Mouse (Mus musculus): ENCODE data around the gene Zc3h12d. TPM values are rescaled to one million over a fixed set of nuclear protein-coding genes. Genes with fewer than 3 reads are reported as not detected.
A peak's percentile ranks its signal among the peaks of the same experiment; 100 is the strongest.

The Zc3h12d gene
- polyA plus RNA-seq, 1 experiment from 2014 or later: 0.12 TPM

DNA sequence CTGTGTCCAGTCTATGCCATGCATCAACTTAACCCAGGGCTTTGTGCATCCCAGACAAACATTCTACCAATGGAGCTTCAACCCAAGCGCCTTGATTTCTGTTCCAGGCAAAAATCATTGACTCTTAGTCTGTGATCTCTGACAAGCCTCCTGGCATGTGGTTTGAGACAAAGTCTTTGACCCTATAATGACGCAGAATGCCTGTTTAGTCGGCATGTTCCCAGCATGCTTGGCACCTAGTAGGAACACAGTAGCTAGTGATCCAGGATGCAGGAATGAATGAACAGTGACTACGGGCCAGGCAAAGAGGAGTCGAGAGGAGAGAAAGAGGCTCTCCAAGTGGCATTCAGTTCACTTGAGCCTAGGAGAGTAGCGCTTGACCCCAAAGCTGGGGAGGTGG, 31.1 kb downstream of the Zc3h12d start:
- Histone ChIP-seq H3K9me3 (ENCODE audit: control insufficient read depth, low read length) (no peaks in the 10 kb centered on the region), H3K9ac (ENCODE audit: low read length) (no peak overlapping the region), H3K4me3 (ENCODE audit: low read depth, low read length) (no peak overlapping the region), H3K4me2 (ENCODE audit: low read depth) (no peak overlapping the region), H3K27me3 (ENCODE audit: control insufficient read depth, insufficient read depth, low read length) (peaks cover 14% of the 10 kb centered on the region), H3K36me3 (ENCODE audit: control insufficient read depth, insufficient read depth, low read length) (no peaks in the 10 kb centered on the region), H3K27ac (ENCODE audit: low read depth, low read length) (no peak overlapping the region), H3K4me1 (ENCODE audit: control insufficient read depth, insufficient read depth, low read length) (0 out of 2 replicates have a peak, but pooled peaks cover 5% of the 10 kb centered on the region)
- ATAC-seq (ENCODE audit: insufficient read depth, low FRiP score, low TSS enrichment) (no peak), DNase-seq (ENCODE audit: low spot score) (no peak)
- 95% methylated on average over 6 of the region's 6 CpGs for WGBS

DNA sequence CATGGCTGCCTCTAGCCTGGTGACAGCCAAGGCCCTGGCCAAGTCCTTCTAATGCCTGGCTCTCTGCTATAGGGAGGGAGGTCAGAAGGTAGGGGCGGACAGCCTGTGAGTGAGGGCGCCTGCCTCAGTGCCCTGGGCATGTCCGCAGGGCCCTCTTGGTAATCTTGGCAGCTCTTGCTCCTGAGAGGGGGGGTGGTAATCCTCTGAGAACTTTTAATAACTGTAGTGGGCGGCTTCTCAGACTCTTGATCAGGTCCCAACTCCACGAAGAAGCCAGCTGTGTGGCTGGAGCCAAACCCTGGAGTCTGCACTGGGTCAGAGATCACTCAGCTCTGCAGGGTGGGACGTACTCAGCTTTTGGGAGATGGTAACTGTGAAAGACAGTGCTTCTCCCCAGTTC, 31.9 kb downstream of the Zc3h12d start:
- no peaks in the 10 kb centered on the region for H3K9me3 ChIP-seq (ENCODE audit: control insufficient read depth, low read length)
- ATAC-seq (ENCODE audit: insufficient read depth, low FRiP score, low TSS enrichment) (no peak), DNase-seq (ENCODE audit: low spot score) (no peak)
- no peak overlapping the region for H3K27ac ChIP-seq (ENCODE audit: low read depth, low read length)
- no peak overlapping the region for H3K4me2 ChIP-seq (ENCODE audit: low read depth)
- peaks cover 14% of the 10 kb centered on the region for H3K27me3 ChIP-seq (ENCODE audit: control insufficient read depth, insufficient read depth, low read length)
- no peak overlapping the region for H3K4me3 ChIP-seq (ENCODE audit: low read depth, low read length)
- 74% methylated on average over 6 of the region's 6 CpGs for WGBS
- H3K9ac ChIP-seq (ENCODE audit: low read length): no peak overlapping the region
- 0 out of 2 replicates have a peak, but pooled peaks cover 5% of the 10 kb centered on the region for H3K4me1 ChIP-seq (ENCODE audit: control insufficient read depth, insufficient read depth, low read length)
- H3K36me3 ChIP-seq (ENCODE audit: control insufficient read depth, insufficient read depth, low read length): no peaks in the 10 kb centered on the region

DNA sequence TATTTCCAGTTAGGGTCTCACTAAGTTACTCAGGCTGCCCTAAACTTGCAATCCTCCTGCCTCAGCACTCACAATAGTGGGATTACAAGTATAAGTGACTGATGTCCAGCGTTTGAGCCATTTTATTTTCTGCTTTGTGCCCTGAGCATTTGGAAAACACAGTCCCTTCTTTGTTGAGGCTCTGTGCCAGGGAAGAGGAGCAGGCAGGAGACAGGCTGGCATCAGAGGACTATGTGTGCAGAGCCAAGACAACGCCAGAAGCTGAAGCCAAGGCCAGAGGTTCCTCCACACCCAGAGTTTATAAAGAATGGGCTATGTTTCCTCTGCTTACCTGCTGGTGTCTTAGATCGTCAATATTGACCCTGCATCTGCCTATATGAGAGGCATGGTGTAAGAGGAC, 32.5 kb downstream of the Zc3h12d start:
- Histone ChIP-seq H3K27me3 (ENCODE audit: control insufficient read depth, insufficient read depth, low read length) (peaks cover 14% of the 10 kb centered on the region), H3K27ac (ENCODE audit: low read depth, low read length) (no peak overlapping the region), H3K4me2 (ENCODE audit: low read depth) (no peak overlapping the region), H3K36me3 (ENCODE audit: control insufficient read depth, insufficient read depth, low read length) (no peaks in the 10 kb centered on the region), H3K4me1 (ENCODE audit: control insufficient read depth, insufficient read depth, low read length) (0 out of 2 replicates have a peak, but pooled peaks cover 5% of the 10 kb centered on the region), H3K9me3 (ENCODE audit: control insufficient read depth, low read length) (no peaks in the 10 kb centered on the region), H3K4me3 (ENCODE audit: low read depth, low read length) (no peak overlapping the region), H3K9ac (ENCODE audit: low read length) (no peak overlapping the region)
- 81% methylated on average over 3 of the region's 3 CpGs for WGBS
- DNase-seq (ENCODE audit: low spot score) (no peak), ATAC-seq (ENCODE audit: insufficient read depth, low FRiP score, low TSS enrichment) (no peak)

DNA sequence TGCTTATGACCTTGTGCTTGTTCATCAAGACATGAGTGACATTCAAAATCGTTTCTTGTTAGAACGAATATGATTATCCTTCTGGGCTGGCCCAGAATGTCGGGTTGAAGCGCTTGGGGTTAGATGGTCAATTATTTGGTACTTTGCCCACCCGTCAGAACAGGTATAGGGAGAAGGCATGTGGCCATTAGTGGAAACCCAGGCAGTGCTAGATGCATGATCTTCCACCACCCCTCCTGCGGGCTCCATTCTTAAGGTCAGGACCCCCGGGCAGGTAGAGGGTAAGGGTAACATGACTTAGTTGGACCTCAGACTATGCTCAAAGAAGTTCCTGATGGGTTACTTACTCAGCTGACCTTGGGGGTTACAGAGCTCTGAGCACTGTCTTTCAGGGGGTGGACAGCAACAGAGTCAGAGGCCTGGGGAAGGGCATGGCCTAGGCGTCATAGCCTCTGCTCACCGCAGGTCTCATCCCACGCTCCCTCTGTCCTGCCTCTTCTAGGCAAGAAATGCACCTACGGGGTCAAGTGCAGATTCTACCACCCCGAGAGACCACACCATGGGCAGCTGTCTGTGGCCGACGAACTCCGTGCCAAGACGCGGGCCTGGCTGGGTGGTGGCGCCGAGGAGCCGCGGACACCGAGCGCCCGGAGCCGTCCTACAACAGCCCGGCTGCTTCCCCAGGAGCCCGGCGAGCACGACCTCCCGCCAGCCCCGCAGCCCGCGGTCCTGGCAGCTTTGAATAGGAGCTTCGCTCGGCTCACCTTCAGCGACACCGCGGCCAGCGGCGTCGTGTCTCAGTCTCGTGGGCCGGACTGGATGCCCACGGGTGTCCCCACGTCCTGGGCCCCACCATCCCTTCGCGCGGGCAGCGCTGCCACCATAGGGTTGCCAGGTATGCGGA, 34.7 kb downstream of the Zc3h12d start:
- peak; percentile 55; the same call in 1 of the 2 replicates for ATAC-seq (ENCODE audit: insufficient read depth, low FRiP score, low TSS enrichment)
- 19% methylated on average over 50 of the region's 50 CpGs for WGBS

DNA sequence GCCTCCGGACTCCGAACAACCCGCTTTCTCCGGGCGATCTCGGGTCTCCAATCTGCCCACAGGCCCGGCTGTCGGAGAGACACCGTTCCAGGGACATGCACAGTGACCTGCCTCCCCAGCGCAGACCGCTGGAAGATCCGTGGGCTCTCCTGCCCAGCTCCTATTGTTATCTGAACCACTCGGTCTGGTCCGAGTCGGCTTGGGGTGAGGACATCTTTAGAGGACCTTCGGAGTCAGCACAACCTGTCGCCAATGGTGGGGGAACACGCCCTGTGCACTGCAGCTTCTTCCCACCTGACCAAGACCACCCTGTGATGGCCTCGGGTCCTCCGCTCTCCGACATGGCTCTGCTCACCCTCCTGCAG, 35.4 kb downstream of the Zc3h12d start:
- H3K9ac ChIP-seq (ENCODE audit: low read length): peak overlapping the region; percentile 54
- no peak overlapping the region for H3K27ac ChIP-seq (ENCODE audit: low read depth, low read length)
- ATAC-seq (ENCODE audit: insufficient read depth, low FRiP score, low TSS enrichment) (no peak), DNase-seq (ENCODE audit: low spot score) (no peak)
- H3K4me2 ChIP-seq (ENCODE audit: low read depth): peak overlapping the region; percentile 70
- peak overlapping the region; percentile 38 for H3K4me3 ChIP-seq (ENCODE audit: low read depth, low read length)
- H3K36me3 ChIP-seq (ENCODE audit: control insufficient read depth, insufficient read depth, low read length): no peaks in the 10 kb centered on the region
- H3K27me3 ChIP-seq (ENCODE audit: control insufficient read depth, insufficient read depth, low read length): peaks cover 14% of the 10 kb centered on the region
- H3K9me3 ChIP-seq (ENCODE audit: control insufficient read depth, low read length): no peaks in the 10 kb centered on the region
- H3K4me1 ChIP-seq (ENCODE audit: control insufficient read depth, insufficient read depth, low read length): 0 out of 2 replicates have a peak, but pooled peaks cover 5% of the 10 kb centered on the region
- WGBS: 22% methylated on average over 21 of the region's 21 CpGs

More for the DNA sequence above, 34.7 kb downstream of the Zc3h12d start:
- peak overlapping the region; percentile 54 for H3K9ac ChIP-seq (ENCODE audit: low read length)
- H3K4me3 ChIP-seq (ENCODE audit: low read depth, low read length): peak overlapping the region; percentile 38
- H3K4me2 ChIP-seq (ENCODE audit: low read depth): peak overlapping the region; percentile 70
- peak; percentile 59 for DNase-seq (ENCODE audit: low spot score)
- H3K9me3 ChIP-seq (ENCODE audit: control insufficient read depth, low read length): no peaks in the 10 kb centered on the region
- peaks cover 14% of the 10 kb centered on the region for H3K27me3 ChIP-seq (ENCODE audit: control insufficient read depth, insufficient read depth, low read length)
- no peaks in the 10 kb centered on the region for H3K36me3 ChIP-seq (ENCODE audit: control insufficient read depth, insufficient read depth, low read length)
- 0 out of 2 replicates have a peak, but pooled peaks cover 5% of the 10 kb centered on the region for H3K4me1 ChIP-seq (ENCODE audit: control insufficient read depth, insufficient read depth, low read length)
- H3K27ac ChIP-seq (ENCODE audit: low read depth, low read length): no peak overlapping the region

DNA sequence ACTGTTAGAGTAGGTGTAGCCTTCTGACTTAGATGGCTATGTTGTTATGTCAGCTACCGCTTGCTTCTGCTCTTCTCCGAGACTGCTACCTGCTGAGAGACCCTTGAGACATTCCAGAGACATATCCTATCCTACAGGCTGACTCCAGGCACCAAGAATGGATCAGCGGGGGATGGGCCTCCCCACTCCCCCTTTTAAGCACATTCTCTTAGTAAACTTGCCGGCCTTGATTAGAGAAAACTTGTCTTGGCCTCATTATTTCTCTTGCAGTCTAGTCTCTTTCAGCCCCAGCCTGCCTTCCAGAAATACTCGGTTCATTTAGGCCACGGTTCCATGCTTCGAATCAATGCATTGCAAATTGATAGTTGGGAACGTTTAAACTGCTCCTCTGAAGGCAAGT, 37.5 kb downstream of the Zc3h12d start:
- Histone ChIP-seq H3K4me2 (ENCODE audit: low read depth) (no peak overlapping the region), H3K27ac (ENCODE audit: low read depth, low read length) (no peak overlapping the region), H3K27me3 (ENCODE audit: control insufficient read depth, insufficient read depth, low read length) (peaks cover 14% of the 10 kb centered on the region), H3K9me3 (ENCODE audit: control insufficient read depth, low read length) (no peaks in the 10 kb centered on the region), H3K4me1 (ENCODE audit: control insufficient read depth, insufficient read depth, low read length) (0 out of 2 replicates have a peak, but pooled peaks cover 5% of the 10 kb centered on the region), H3K4me3 (ENCODE audit: low read depth, low read length) (no peak overlapping the region), H3K36me3 (ENCODE audit: control insufficient read depth, insufficient read depth, low read length) (no peaks in the 10 kb centered on the region), H3K9ac (ENCODE audit: low read length) (no peak overlapping the region)
- ATAC-seq (ENCODE audit: insufficient read depth, low FRiP score, low TSS enrichment) (no peak), DNase-seq (ENCODE audit: low spot score) (no peak)
- WGBS: 65% methylated on average over 8 of the region's 8 CpGs

DNA sequence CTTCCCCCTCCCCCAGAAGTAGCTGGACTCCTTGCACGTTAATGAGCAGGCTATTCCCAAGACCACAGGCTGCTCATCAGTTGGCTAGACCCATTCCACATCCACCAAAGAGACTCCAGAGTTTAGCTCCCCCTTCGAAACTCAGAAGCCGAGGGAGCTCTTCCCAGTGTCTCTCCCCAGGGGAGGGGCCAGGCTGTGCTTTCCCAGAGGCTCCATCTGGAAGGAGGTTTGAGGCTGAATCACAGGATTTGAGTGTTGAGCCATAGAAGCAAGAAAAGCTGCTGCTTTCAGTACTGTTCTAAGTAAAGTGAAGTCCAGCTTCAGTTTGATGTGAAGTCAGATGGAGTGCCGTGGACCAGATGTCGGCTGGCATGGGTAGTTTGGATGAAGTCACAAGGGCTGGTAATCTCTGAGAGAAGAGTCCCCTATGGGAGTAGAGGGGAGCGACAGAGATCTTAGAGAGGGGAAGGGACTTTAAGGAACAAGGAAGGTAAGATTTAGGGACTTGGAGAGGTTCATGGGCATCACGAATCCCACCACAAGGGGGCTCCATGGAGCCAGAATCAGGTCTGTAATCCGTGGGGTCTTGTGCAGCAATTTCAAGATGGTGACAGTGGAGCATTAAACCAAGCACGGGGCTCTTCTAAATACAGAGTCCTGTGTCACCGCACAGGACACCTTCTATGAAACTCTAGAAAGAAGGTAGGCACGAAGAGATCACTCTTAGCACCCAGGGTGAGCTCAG, 38.5 kb downstream of the Zc3h12d start:
- peak; percentile 65 for DNase-seq (ENCODE audit: low spot score)
- H3K36me3 ChIP-seq (ENCODE audit: control insufficient read depth, insufficient read depth, low read length): no peaks in the 10 kb centered on the region
- H3K4me3 ChIP-seq (ENCODE audit: low read depth, low read length): no peak overlapping the region
- H3K4me1 ChIP-seq (ENCODE audit: control insufficient read depth, insufficient read depth, low read length): 0 out of 2 replicates have a peak, but pooled peaks cover 5% of the 10 kb centered on the region
- no peak overlapping the region for H3K4me2 ChIP-seq (ENCODE audit: low read depth)
- ATAC-seq (ENCODE audit: insufficient read depth, low FRiP score, low TSS enrichment): no peak
- H3K27ac ChIP-seq (ENCODE audit: low read depth, low read length): no peak overlapping the region
- H3K9me3 ChIP-seq (ENCODE audit: control insufficient read depth, low read length): no peaks in the 10 kb centered on the region
- no peak overlapping the region for H3K9ac ChIP-seq (ENCODE audit: low read length)
- H3K27me3 ChIP-seq (ENCODE audit: control insufficient read depth, insufficient read depth, low read length): peaks cover 14% of the 10 kb centered on the region
- 72% methylated on average over 11 of the region's 11 CpGs for WGBS

DNA sequence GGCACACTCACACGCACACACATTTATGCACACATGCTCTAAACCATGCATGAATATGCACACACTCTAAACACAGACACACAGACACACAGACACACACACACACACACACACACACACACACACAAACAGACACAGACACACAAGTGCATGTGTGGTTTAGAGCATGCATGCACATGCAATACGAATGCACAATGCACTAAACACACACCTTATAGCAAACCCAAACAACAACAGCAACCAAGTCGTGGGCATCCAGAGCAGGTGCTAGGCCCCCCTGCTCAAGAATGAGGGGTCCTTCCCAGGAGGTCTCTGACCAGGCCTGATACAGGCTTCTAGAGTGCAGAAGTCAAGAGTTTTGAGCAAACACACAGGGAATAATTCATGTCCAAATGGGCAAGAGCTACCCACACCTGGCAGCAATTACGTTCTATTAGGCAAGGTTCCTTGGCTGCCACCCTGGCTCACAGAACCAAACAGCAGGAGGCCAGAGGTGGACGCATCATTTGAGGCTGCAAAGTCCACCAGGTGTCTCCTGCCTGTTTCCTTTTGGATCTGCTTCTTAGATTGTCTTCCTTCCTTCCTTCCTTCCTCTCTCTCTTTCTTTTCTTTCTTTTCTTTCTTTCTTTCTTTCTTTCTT, 39.2 kb downstream of the Zc3h12d start:
- no peaks in the 10 kb centered on the region for H3K36me3 ChIP-seq (ENCODE audit: control insufficient read depth, insufficient read depth, low read length)
- H3K4me3 ChIP-seq (ENCODE audit: low read depth, low read length): no peak overlapping the region
- H3K27me3 ChIP-seq (ENCODE audit: control insufficient read depth, insufficient read depth, low read length): peaks cover 14% of the 10 kb centered on the region
- no peak for DNase-seq (ENCODE audit: low spot score)
- no peak overlapping the region for H3K4me2 ChIP-seq (ENCODE audit: low read depth)
- WGBS: 84% methylated on average over 5 of the region's 5 CpGs
- no peaks in the 10 kb centered on the region for H3K9me3 ChIP-seq (ENCODE audit: control insufficient read depth, low read length)
- ATAC-seq (ENCODE audit: insufficient read depth, low FRiP score, low TSS enrichment): no peak
- H3K4me1 ChIP-seq (ENCODE audit: control insufficient read depth, insufficient read depth, low read length): 0 out of 2 replicates have a peak, but pooled peaks cover 5% of the 10 kb centered on the region
- H3K9ac ChIP-seq (ENCODE audit: low read length): no peak overlapping the region
- no peak overlapping the region for H3K27ac ChIP-seq (ENCODE audit: low read depth, low read length)

Data from neural tube, embryonic 11.5 days (tissue).